Mouse (Mus musculus) embryonic facial prominence, embryonic 11.5 days (tissue): Measurements from ENCODE around the gene Leap2. TPM values are rescaled to one million over a fixed set of nuclear protein-coding genes. Genes with fewer than 3 reads are reported as not detected.

Experiments used
- ATAC-seq: fragments of 200-750 bp; cut with Nextera tagmentation; replicated peaks from 2 replicates; pipeline ENCODE4 v1.8.0; 2017; ENCODE audit warnings: low read depth; ENCODE audit not compliant: insufficient number of reproducible peaks, low FRiP score, low TSS enrichment
- DNase-seq: peaks from one replicate; pipeline ENCODE4 v3.0.0-alpha.2; 2015; ENCODE audit warnings: low spot score
- H3K27ac ChIP-seq: fragments of 300-500 bp; sonication (generic); replicated peaks from 2 replicates; pipeline ENCODE4 v1.5.1; 2014; ENCODE audit warnings: mild to moderate bottlenecking, low read depth, low read length, control low read depth
- H3K27me3 ChIP-seq: fragments of 300-500 bp; sonication (generic); 2 replicates; pipeline ENCODE4 v1.6.1; 2014; ENCODE audit warnings: mild to moderate bottlenecking, low read length, moderate library complexity, mixed read lengths; ENCODE audit not compliant: control insufficient read depth, insufficient read depth
- H3K36me3 ChIP-seq: fragments of 300-500 bp; sonication (generic); replicated peaks from 2 replicates; pipeline ENCODE4 v1.6.1; 2014; ENCODE audit warnings: low read depth, mild to moderate bottlenecking, low read length, moderate library complexity, mixed read lengths; ENCODE audit not compliant: control insufficient read depth, insufficient read depth
- H3K4me1 ChIP-seq: fragments of 300-500 bp; sonication (generic); 2 replicates; pipeline ENCODE4 v1.6.1; 2014; ENCODE audit warnings: low read length, mixed read lengths; ENCODE audit not compliant: control insufficient read depth, insufficient read depth
- H3K4me2 ChIP-seq: fragments of 300-500 bp; sonication (generic); 2 replicates; pipeline ENCODE4 v1.6.1; 2014; ENCODE audit warnings: low read depth, mild to moderate bottlenecking, control low read depth, low read length, moderate library complexity
- H3K4me3 ChIP-seq: fragments of 300-500 bp; sonication (generic); 2 replicates; pipeline ENCODE4 v1.5.1; 2014; ENCODE audit warnings: low read depth, low read length, control low read depth
- H3K9ac ChIP-seq: fragments of 300-500 bp; sonication (generic); replicated peaks from 2 replicates; pipeline ENCODE4 v1.6.1; 2014; ENCODE audit warnings: mild to moderate bottlenecking, control low read depth, low read length
- H3K9me3 ChIP-seq: fragments of 300-500 bp; sonication (generic); replicated peaks from 2 replicates; pipeline ENCODE4 v1.6.1; 2016; ENCODE audit warnings: mild to moderate bottlenecking, low read length, inconsistent platforms, mixed read lengths; ENCODE audit not compliant: control insufficient read depth
- WGBS: fragments of 180-500 bp; shearing (Covaris S2); extraction: QIAGEN DNeasy Blood & Tissue Kit; methylation state at CpG from one replicate; pipeline ENCODE4 v1.1.7; 2014; 5-methylcytosine and 5-hydroxymethylcytosine counted together
- polyA plus RNA-seq: library from polyadenylated mRNA; unstranded; fragments of >200 nt; fragmentation: Nextera tagmentation; extraction: Ambion mirVana; gene quantifications from 2 replicates; pipeline ENCODE4 v1.2.1, GENCODE M21; 2014

Gene Leap2
- polyA plus RNA-seq, 1 experiment from 2014 or later = not detected

DNA sequence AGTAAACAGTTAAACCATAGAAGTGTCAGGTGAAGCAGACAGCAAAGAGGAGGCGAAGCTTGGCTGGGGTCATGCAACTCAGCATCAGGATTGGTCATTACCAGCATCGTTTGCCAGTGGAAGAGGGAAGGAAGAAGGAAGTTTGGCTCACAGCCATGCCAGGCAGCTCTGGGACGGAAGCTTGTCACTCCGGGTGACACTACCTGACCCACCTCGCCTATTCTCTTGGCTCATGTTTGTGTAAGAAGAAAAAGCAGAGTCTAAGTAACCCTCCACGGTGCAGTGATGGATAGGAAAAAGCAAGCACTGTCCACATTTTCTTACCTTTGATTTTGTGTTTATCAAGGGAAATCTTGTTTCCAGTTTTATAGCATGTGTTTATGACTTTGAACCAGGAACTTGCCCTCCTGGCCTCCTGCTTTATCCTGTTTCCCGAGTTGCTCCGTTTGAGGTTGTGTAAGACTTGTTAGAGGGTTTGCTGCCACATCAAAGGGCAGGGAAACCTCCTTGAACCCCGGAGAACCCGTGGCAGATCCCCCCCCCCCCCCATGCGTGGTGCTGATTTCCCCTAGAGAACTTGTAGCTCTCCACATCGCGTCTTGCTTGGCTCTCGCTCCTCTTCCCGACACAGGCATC, 27.2 kb upstream of the Leap2 start:
- no peaks in the 10 kb centered on the region for H3K27me3 ChIP-seq
- H3K4me2 ChIP-seq = no peak overlapping the region
- no peaks in the 10 kb centered on the region for H3K9me3 ChIP-seq
- no peaks in the 10 kb centered on the region for H3K4me1 ChIP-seq
- 64% methylated on average over 15 of the region's 15 CpGs for WGBS
- no peak overlapping the region for H3K4me3 ChIP-seq
- DNase-seq (no peak), ATAC-seq (no peak)
- no peak overlapping the region for H3K9ac ChIP-seq
- H3K27ac ChIP-seq = no peak overlapping the region
- H3K36me3 ChIP-seq = no peaks in the 10 kb centered on the region

DNA sequence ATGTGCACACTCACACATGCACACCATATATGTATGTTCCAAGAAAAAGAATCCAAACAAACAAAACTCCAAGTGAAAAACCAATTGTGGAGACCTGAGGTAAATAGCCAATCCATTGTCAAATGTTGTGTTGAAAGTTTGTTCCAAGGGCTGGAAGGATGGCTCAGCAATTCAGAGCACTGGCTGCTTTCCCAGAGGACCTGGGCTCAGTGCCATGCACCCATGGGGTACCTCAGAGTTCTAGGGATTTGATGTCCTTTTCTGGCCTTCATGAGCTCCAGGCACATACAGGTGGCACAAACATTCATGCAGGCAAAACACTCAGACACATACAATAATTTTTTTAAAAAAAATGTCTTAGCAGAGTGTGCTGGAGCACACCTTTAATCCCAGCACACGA, 25.6 kb upstream of the Leap2 start:
- no peaks in the 10 kb centered on the region for H3K4me1 ChIP-seq
- ATAC-seq (no peak), DNase-seq (no peak)
- H3K9ac ChIP-seq = no peak overlapping the region
- no peak overlapping the region for H3K4me2 ChIP-seq
- no peaks in the 10 kb centered on the region for H3K27me3 ChIP-seq
- H3K4me3 ChIP-seq = no peak overlapping the region
- 82% methylated on average over 1 of the region's 1 CpGs for WGBS
- H3K9me3 ChIP-seq = no peaks in the 10 kb centered on the region
- H3K36me3 ChIP-seq = no peaks in the 10 kb centered on the region
- H3K27ac ChIP-seq = no peak overlapping the region

DNA sequence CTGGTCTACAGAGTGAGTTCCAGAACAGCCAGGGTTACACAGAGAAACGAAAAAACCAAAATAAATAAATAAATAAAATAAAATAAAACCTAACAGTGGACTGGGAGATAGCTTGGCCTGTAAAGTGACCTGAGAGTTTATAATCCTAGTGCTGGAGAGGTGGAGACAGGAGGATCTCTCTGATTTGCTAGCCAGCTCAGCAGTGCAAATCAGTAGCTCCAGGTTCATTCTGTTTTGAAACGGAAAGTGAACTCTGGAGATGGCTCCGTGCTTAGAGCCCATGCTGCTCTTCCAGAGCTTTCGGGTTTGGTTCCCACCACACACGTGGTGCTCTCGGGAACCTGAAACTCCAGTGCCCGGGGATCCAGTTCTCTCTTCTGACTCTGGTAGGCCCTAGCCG, 25.0 kb upstream of the Leap2 start:
- H3K4me3 ChIP-seq = no peak overlapping the region
- H3K36me3 ChIP-seq = no peaks in the 10 kb centered on the region
- H3K27ac ChIP-seq = no peak overlapping the region
- H3K4me2 ChIP-seq = no peak overlapping the region
- H3K9ac ChIP-seq = no peak overlapping the region
- WGBS = 87% methylated on average over 8 of the region's 8 CpGs
- no peaks in the 10 kb centered on the region for H3K27me3 ChIP-seq
- no peaks in the 10 kb centered on the region for H3K9me3 ChIP-seq
- no peak for DNase-seq
- ATAC-seq = no peak
- H3K4me1 ChIP-seq = no peaks in the 10 kb centered on the region

DNA sequence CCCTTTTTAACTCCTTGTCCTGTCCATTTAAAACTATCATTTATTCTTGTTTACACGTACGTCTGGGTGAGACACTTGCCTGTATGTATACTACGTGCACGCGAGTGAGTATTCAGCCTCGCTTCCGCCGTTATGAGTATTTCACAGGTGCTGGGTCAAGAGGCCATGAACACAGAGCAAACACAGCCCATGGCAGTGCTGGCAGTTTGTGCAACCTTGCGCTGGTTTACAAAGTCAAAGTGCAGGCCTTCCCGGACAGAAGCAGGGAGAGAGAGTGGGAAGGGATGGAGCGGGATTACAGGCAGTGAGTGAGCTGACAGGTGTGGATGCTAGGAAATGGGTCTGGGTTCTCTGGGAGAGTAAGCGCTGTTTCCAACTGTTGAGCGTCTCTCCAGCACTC, 23.2 kb upstream of the Leap2 start:
- no peak overlapping the region for H3K4me2 ChIP-seq
- ATAC-seq = no peak

DNA sequence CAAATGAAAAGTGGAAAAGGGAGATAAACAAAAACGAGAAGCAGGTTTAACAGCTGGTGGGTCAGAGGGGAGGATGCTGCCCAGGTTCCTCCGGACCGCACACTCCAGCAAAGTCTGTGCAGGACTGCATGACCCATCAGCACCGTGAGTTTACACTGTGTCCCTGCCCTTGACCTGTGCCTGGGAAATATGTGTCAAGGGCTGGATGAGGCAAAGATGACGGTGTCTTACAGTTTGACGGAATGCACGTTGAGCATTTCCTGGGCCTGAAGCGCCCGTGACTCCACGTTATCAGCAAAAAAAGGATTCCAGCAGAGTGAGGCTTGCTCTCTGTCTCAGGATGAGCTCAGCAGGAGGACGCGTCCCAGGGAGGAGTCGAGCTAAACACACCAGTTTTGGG, 22.6 kb upstream of the Leap2 start:
- 63% methylated on average over 13 of the region's 13 CpGs for WGBS
- Histone ChIP-seq H3K9ac (no peak overlapping the region), H3K4me1 (no peaks in the 10 kb centered on the region), H3K9me3 (no peaks in the 10 kb centered on the region), H3K27ac (no peak overlapping the region), H3K27me3 (no peaks in the 10 kb centered on the region), H3K4me3 (no peak overlapping the region), H3K4me2 (no peak overlapping the region), H3K36me3 (no peaks in the 10 kb centered on the region)
- DNase-seq (no peak), ATAC-seq (no peak)

More for the DNA sequence above, 23.2 kb upstream of the Leap2 start:
- no peaks in the 10 kb centered on the region for H3K9me3 ChIP-seq
- no peaks in the 10 kb centered on the region for H3K36me3 ChIP-seq
- H3K4me1 ChIP-seq = no peaks in the 10 kb centered on the region
- WGBS = 81% methylated on average over 13 of the region's 13 CpGs
- no peak overlapping the region for H3K9ac ChIP-seq
- no peaks in the 10 kb centered on the region for H3K27me3 ChIP-seq
- no peak for DNase-seq
- no peak overlapping the region for H3K27ac ChIP-seq
- H3K4me3 ChIP-seq = no peak overlapping the region

DNA sequence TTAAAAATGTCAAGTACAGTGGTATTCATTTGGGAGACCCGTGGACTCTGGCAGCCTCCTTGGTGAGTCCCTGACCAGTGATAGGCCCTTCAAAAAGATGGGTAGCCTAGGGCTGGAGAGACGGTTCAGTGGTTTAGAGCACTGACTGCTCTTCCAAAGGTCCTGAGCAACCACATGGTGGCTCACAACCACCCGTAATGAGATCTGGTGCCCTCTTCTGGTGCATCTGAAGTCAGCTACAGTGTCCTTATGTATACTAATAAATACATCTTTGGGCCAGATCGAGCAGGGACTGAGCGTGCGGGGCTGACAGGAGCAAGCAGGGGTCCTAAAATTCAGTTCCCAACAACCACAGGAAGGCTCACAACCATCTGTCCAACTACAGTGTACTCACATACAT, 20.9 kb upstream of the Leap2 start:
- Histone ChIP-seq H3K9ac (no peak overlapping the region), H3K27ac (no peak overlapping the region), H3K4me1 (no peaks in the 10 kb centered on the region), H3K4me2 (no peak overlapping the region), H3K4me3 (no peak overlapping the region), H3K27me3 (no peaks in the 10 kb centered on the region), H3K36me3 (no peaks in the 10 kb centered on the region), H3K9me3 (no peaks in the 10 kb centered on the region)
- WGBS = 34% methylated on average over 6 of the region's 6 CpGs
- ATAC-seq (no peak), DNase-seq (no peak)

DNA sequence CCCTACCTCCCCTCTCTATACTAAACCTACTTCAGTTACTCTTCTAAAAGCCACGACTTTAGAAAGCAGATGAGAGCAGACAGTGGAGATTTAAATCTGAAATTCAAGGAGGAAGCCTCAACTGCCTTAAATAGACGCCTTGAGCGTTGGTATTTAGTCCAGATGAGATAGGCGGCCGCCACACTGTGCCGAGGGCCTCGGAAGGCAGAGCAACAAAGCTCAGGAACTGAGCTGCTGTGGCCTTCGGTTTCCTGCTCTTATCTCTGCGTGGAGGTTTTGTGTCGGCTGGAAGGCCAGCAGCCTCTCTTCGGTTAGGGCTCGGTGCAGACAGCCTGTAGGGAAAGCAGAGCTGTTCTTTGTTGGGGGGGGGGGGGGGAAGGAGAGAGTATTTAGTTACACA, 19.0 kb upstream of the Leap2 start:
- H3K4me2 ChIP-seq = no peak overlapping the region
- no peaks in the 10 kb centered on the region for H3K27me3 ChIP-seq
- no peak overlapping the region for H3K4me3 ChIP-seq
- no peak overlapping the region for H3K27ac ChIP-seq
- 40% methylated on average over 12 of the region's 12 CpGs for WGBS
- H3K9ac ChIP-seq = no peak overlapping the region; the same call in 1 of the 2 replicates
- H3K9me3 ChIP-seq = no peaks in the 10 kb centered on the region
- ATAC-seq (no peak), DNase-seq (no peak)
- no peaks in the 10 kb centered on the region for H3K4me1 ChIP-seq
- H3K36me3 ChIP-seq = no peaks in the 10 kb centered on the region

DNA sequence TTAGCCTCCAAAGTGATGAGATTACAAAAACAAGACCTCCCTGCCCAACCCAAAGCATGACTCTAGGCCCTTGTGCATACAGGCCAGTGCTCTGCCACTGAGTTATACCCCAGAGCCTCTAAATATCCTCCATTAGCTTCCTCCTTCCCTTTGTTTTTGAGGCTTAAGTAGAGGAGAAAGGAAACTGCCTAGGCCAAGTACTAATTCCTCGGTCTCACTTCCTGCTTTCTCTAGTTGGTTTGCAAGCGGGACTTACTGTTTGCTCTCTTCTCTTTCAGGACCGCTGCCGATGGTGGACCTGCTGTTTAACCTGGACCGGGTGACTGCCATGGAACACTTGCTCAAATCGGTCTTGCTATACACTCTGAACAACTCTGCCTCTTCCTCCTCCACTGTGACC, 13.4 kb upstream of the Leap2 start:
- Histone ChIP-seq H3K9ac (no peak overlapping the region), H3K4me3 (no peak overlapping the region), H3K27me3 (no peaks in the 10 kb centered on the region), H3K4me2 (no peak overlapping the region), H3K36me3 (no peaks in the 10 kb centered on the region), H3K9me3 (no peaks in the 10 kb centered on the region), H3K4me1 (no peaks in the 10 kb centered on the region), H3K27ac (no peak overlapping the region)
- ATAC-seq (no peak), DNase-seq (no peak)
- 92% methylated on average over 6 of the region's 6 CpGs for WGBS
